Mouse (Mus musculus) testis, postnatal 14 days (tissue): ENCODE results near the gene Polrmt.
"Not testable (repeated sequence)": the region's sequence is repeated elsewhere in the genome, so short reads cannot be mapped to it uniquely, and the experiment has no call there.

Source experiments
- DNase-seq: peaks from one replicate; pipeline ENCODE4 v3.0.0; 2021; ENCODE audit warnings: low spot score

The Polrmt gene

DNA sequence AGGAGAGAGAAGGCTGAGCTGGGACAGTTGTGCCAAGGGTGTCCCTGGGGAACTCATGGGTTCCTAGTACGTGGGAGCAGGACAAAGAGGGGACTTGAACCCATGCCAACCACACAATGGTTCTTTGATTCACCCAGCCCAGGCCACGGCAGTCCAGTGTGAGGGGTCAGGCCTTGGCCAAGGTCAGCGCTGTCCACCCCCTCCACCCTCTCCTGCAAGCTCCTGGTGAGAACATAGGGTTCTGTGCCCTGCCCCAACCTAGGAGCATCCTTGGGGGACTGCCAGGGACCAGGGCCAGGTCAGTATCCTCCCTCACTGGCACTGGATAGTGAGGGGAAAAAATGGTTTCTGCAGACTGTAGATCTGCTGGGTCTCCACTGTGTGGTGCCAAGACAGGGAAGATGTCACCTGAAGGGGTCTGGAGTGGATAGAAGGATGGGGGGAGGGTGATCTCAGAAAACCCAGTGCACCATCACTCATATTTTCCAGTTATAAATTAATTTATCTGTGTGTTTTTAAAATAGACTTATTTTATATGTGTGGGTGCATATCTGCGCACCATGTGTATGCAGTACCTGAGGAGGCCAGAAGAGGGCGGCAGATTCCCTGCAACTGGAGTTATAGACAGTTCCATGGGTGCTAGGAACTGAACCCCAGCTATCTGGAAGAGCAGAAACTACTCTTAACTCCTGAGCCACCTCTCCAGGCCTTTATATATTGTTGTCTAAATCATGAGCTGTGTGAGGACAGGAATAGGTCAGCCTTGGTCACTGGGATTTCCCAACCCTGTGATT lies 28.3 kb upstream of the Polrmt start:
- peak; percentile 89 for DNase-seq

DNA sequence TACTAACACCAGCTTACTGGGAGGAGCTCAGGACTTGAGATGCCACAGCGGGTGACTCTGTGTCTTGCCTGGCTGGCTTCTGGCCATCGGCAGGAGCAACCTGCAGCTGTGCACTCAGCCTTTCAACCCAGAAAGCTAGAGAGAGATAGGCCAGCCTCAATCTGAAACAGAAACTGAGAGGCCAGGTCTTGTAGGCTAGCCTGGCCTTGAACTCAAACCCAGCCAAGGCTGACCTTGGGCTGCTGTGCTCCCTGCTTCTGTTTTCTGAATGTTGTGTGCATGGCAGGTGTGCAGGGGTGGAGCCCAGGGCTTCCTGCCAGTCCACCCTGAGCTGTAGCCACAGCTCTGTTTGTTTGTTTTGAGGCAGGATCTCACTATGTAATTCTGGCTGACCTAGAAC lies 26.8 kb upstream of the Polrmt start:
- DNase-seq, result peak; percentile 55

DNA sequence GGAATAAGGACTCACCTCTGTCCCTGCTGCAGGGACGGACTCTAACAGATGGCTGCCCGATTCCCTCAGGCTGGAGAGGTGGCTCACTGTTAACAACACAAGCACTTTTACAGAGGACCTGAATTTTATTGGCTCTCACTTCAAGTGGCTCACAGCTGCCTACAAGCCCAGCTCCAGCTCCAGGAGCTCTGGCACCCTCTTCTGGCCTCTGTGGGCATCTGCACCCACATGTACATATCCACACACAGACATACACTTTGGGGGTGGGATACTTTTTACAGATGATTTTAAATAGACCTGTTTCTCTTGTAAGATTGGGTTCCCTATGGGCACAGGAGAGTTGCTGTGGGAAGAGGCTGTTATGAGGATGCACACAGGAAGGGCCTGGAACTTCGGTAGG lies 25.9 kb upstream of the Polrmt start:
- DNase-seq, result no peak

DNA sequence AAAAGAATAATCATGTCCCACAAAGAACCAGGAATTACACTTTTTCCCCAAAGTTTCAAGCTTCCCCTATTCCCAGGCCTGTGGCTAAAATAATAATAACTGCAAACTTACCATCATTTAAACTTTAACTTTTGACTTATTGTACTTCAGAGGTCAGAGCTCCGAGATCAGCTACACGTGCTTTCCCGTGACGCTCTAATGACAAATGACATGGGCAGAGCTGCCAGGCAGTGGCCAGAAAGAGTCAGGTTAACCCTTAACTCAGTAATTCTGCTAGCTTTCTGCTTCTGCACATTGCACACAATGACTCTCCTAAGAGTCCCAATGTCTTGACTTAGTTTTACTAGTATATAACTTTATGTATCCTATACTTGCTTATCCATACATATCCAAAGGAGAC lies 22.9 kb upstream of the Polrmt start:
- DNase-seq, result no peak

DNA sequence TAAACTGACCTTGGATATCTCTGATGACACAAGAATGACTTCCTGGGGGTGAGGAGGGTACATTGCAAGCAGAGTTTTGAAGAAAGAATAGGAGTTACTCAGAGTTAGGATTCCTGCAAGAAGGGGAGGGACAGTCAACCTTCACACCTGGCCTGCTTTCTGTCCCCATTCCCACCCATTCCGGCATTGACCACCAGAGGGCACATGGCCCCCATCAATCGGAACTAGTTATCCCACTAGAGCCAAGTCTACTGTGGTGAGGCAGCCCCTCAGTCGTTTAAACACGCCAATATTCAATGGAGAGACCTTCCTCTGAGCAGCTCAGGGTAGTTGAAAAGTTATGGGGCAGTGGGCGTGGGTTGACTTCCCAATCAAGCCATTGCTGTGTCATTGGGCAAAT lies 22.0 kb upstream of the Polrmt start:
- DNase-seq, result peak; percentile 58

DNA sequence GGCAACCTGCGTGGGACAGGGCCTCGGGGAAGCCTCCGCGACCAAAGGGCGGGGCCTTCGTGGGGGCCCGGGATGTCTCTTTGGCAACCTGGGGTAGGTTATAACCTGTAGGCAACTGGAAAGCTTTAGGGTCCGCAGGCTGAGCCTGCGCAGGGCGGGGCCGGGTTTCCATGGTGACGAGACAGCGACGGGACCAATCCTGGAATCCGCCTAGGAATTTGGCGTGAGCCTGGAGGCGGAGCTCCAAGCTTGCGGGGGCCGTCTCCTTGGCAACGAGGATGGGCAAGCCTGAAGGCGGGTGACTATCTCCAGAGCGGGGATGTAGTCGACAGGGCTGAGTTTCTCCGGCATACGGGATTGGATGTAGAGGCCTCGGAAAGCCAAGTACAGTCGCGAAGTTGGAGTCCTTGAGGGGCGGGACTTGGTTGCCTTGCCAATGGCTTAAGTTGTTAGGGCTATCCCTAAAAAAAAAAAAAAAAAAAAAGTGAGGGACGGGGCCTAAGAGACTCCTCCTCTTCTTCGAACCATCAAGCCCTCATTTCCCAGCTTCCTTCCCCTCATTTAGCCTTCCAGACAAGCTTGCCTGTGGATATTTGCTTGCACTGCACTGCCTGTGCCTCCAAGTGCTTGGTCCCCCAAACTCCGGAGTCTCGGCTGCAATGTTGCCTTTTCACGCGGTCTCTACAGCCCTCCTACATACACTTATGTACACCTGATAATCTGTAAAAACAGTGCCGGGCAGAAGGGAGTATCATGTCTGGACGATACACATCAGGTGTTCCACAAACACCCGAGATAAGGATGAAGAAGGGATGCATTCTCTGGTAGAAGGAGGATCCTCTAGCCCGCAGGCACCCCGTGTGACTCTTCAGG lies 21.2 kb upstream of the Polrmt start:
- peak; percentile 95 for DNase-seq

DNA sequence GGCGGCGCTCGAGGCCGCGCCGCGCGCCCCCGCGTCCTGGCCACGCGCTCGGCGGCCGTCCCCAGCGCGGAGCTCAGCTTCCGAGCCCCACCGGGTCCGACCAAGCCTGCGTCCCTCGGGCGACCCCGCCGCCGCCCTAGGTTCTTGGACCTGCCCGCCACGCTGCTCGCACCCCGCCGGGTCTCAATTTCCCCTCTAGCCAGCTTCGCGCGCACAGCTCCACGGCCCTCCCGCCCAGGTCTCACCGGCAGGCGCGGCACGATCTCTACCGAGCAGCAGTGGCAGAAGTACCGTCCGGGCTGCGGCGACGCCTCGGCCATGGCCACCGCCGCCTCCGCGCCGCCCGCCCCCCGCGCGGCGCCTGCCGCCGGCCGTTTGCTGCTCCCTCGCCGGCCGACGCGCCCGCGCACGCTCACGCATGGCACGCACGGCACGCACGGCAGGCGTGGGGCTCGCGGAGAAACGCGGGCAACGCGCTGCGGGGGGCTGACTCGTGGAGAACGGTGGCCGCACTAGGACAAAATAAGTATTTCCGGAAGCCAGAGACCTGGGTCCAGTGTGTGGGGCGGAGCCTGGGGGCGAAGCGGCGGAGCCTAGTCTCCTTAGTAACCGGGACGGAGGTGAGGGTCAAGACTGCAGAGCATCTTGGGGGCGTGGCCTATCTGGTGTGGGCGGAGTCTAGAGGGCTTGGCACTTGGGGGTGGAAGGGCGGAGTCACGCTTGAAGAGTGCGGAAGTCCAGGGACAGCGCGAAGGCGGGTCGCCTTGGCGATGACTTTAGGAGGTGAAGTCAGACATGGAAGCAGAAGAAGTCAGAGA lies 20.3 kb upstream of the Polrmt start, which contains the start of gene Rnf126:
Gene Rnf126 (minus strand): TSS at position 445 of the 818 bp plus-strand sequence.
- peak; percentile 100 for DNase-seq

DNA sequence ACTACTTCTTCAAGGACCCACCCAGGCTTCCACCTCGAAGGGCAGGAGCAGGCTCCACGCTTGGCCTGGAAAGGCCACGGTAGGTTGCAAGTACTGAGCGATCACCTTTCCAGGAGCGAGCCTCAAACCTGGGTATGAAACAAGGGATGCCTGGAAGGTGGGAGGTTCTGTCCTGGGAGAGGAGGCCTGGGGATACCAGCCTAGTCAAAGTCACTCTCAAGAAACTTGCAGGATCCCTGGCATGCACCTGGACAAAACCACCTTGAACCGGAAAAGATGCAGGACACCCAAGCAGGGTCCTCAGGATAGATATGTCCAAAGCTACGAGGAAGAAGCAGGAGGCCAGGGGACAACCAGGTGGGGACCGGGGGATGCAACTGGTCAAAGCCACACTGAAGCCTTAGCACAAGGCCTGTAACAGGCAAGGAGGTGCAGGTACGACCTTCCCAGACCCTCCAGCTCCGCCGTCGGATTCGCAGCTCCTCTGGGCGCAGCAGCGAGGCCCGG lies 19.7 kb upstream of the Polrmt start:
- DNase-seq, result no peak

DNA sequence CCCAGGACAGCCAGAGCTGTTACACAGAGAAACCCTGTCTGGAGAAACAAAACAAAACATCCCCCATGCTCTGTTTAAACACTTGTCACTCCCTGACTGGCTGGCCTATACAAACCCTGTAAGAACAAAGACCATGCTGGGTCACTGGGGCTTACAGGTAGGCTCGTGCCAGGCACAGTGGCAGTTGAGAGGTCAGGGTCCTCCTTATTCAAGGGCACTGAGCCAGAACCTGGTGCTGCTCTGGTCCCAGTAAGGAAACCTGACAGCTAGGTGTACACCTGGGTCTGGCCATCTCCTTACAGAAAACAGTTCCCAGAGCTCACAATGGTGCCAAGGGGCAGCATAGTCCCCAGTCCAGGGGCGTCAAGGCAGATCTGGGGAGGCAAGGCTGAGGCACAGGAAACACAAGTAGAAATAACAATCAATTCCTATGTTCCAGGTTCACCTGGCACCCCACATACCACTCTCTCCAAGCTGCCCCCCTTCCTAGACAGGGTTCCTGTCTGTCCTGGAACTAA lies 18.9 kb upstream of the Polrmt start:
- DNase-seq, result no peak

DNA sequence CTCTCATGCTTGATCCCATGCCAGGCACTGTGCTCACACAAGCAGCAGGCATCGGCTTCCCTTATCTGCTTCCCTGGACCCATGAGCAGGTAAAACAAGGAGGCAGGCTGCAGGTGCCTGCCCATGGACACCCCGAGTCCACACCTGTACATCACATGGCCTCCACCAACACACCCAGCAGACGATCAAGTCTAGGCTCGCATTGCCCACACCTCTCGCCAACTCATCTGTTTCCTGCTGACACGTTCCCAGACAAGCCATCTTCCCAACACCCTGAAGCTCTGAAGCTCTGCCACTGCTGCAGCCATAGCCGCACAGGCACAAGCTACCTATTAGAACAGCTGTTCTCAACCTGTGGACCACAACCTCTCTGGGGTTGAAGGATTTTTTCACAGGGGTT lies 17.9 kb upstream of the Polrmt start:
- no peak for DNase-seq

DNA sequence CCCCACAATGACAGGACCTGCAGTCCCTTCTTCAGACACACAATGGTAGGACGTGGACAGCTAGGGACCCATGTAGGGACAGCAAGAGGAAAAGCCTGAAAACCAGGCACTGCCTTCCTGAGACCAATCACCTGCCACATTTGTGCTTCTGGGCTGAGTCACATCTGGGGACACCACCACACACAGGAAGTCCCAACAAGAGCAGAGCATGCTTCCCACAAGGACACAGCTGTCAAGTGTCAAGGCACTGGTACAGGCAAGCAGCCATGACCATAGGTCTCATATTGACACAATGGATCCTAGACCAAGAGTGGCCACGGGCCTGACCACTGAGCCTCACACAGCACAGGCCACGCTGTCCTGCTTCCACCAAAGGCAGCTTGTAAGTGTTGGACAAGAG lies 16.5 kb upstream of the Polrmt start:
- no peak for DNase-seq

DNA sequence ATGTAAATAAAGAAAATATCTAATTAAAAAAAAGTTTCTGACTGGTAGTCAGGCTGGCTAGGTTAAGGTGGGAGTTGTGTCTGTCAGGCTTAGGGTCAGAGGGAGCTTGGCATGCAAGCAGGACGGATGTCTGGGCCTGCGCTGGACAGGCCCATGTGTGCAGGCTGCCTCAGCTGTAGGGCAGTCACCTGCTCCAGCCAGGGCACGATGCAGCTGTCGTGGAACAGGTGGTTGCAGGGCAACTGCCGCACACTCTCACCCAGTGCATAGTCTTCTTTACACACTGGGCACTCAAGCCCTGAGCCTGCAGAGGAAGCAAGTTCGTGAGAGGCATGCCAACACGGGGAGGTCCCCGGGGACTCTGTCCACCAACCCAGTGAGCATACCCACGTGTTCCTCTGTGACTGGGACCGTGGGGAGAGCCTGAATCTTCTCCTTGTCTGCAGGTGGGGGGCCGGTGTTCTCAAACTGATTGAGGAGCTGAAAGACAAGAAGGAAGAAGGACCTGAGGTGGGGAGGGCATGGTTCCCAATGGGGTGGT lies 14.3 kb upstream of the Polrmt start:
- DNase-seq, result no peak

DNA sequence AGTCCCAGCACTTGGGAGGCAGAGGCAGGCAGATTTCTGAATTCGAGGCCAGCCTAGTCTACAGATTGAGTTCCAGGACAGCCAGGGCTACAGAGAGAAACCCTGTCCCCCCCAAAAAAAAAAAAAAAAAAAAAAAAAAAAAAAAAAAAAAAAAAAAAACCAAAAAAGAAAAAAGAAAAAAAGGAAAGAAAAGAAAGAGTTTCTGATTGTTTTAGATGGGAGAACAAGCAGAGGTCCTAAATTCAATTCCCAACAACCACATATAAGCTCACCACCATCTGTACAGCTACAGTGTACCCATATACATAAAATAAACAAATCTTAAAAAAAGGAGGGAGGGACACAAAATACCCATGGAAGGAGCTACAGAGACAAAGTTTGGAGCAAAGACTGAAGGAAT lies 13.3 kb upstream of the Polrmt start:
- DNase-seq, result not testable (repeated sequence)

DNA sequence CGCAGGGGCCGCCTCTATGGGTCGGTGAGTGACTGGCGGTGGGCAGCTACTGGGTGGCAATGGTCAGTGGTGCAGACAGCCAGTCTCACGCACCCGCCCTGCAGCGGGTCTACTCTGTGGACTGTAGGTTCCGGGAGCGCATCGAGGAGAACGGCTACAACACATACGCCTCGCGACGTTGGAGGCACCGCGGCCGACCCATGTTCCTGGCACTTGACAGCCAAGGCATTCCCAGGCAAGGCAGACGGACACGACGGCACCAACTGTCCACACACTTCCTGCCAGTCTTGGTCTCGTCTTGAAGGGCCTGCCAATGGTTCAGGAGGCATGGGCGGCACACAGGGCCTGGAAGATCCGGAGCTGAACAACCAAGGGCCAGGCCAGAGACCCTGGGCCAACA lies 10.3 kb upstream of the Polrmt start:
- DNase-seq, result no peak

DNA sequence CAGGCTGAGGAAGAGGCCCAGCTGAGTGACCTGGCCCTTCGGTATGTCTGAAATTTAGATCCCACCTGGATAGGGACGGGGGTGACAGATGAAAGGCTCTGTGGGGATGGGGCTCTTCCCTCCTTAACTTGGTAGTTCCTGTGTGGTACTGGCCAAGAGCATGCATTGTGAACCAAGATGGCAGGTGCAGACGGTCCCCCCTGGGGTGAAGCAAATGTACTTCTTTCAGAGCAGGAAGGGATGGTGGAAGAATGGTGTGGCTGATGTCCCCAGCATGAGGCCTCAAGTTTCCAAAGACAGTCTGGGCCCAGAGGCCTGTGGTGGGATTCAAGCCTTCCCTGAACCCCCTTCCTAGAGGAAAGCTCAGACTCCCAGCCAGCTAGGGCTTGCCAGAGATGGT lies 9.5 kb upstream of the Polrmt start:
- DNase-seq, result no peak

DNA sequence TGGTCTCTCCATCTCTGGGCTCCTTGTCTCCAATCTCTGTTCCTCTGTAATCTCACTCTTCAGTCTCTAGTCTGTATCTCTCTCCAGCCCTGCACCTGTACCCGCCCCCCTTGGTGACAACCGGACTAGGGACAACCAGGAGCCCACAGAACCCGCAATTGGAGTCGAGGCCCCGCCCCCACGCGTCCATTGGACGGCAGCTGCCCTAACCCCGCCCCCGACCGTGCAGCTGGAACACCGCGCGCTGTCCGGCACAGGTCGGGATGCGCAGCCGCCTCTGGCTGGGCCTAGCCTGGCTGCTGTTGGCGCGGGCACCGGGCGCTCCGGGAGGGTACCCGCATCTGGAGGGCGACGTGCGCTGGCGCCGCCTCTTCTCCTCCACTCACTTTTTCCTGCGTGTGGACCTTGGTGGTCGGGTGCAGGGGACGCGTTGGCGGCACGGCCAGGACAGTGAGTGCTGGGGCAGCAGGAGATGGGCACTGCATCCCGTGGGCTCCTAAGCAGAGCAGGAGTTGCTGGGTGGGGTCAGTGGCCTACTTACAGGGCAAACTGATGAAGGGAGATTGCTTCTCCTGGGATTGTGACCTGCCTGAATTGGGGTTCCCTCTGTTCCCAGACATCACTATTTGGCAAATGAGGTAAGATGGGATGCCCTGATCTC lies 8.6 kb upstream of the Polrmt start, which contains the start of gene Fgf22:
Gene Fgf22 (plus strand): TSS at position 221 of the 661 bp plus-strand sequence.
- peak; percentile 83 for DNase-seq

DNA sequence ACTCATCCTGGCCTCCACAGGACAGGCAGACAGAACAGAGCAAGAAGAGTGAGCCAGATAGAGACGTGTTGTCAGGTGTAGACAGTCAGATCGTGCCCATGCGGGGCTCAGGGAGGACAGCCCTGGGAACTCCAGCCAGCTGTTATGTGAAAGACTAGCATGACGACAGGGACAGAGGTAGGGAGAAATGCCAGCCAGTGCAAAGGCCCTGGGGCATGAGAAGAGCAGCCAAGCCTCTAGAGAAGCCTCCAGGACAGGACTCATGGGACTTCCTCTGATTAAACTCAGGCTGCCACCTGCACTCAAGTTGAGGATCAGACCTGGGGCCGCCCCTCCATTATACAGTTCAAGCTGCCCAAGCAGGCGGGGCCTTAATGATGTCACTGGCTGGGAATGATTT lies 2.1 kb upstream of the Polrmt start:
- no peak for DNase-seq

DNA sequence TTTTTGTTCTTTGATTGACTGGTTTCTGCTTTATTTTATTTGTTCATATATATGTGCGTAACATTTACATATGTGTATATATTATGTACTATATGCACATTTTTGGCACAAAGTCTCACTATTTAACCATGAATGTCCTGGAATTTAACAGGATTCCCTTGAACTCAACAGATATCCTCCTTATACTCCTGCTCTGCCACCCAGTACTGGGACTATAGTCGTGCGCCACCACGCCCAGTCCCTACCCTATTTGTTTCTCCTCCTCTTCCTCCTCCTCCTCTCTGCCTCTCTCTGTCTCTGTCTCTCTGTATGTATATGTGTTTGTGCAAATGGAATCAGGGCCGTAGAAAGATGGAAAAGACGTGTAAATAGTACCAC lies 382 bp upstream of the Polrmt start:
- DNase-seq, result no peak

DNA sequence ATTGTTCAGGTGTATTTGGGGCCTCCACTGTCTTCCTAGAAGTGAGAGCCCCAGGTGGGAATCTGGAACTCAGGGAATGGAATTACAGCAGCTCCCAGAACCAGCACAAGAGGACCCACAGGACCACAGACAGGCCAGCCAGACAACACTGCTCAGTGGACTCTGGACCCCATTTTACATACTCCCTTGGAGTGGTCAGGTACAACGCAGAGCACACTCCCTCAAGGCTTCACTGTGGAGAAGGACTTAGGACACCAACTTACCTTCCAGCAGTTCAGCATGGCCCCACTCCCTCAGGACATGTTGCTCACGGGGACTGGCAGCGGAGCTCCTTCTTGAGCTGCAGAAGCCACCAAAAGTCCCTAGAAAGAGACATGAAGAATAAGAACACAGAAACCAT lies 970 bp downstream of the Polrmt start:
- DNase-seq, result no peak

DNA sequence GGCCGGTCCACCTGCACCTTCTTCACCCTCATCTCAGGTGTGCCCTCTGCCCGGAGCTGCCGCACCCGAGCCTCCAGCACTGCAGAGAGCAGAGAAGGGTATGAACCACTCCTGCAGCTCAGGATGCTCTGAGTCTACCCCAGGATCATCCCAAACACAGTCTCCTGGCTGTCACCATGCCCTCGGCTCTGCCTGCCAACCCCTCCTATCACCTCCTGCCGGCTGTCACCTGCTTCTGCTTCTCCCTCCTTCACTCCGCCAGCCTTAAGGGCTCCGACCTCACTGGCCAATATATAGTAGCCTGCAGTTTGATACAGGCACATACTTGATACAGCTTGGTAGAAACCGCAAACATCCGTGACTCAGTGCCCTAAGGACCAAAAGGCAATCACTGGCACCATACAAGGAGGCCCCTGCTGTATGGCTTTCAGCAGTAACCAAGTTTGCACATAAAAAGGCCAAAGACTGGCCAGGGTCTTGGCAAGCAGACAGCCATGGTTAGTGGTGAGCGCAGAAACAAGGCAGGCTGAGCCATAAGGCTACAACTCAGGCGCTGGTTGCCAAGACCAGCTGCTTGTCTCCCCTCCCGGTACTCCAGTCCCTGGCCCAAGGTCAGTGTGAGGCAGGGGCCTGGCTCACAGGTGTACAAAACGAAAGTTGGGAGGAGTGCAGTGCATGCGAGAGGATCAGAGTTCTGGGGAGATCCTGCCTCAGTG lies 2.6 kb downstream of the Polrmt start:
- no peak for DNase-seq
